Mouse (Mus musculus) gastrocnemius, adult 2 months (tissue): ENCODE measurements around the gene Clip3. TPM values are rescaled to one million over a fixed set of nuclear protein-coding genes. Genes with fewer than 3 reads are reported as not detected.

Experiments used
- DNase-seq: peaks from one replicate; pipeline ENCODE4 v3.0.0; 2022
- H3K27ac ChIP-seq: fragments of 200-600 bp; 2 replicates; pipeline ENCODE4 v1.8.1; 2022; ENCODE audit warnings: mild to moderate bottlenecking
- H3K4me3 ChIP-seq: fragments of 200-600 bp; 2 replicates; pipeline ENCODE4 v1.8.1; 2022; ENCODE audit warnings: mild to moderate bottlenecking, moderate library complexity
- CTCF ChIP-seq: fragments of 200-600 bp; IDR thresholded peaks from 2 replicates; pipeline ENCODE4 v1.8.1; 2022; ENCODE audit warnings: antibody characterized with exemption, mild to moderate bottlenecking, moderate library complexity
- intact Hi-C: fragments of 180-260 bp; cut with DNase I; formaldehyde crosslinking; loops from one replicate; pipeline ENCODE4 v1.15.1; 2025
- long read RNA-seq, 2 experiments: library from polyadenylated mRNA; stranded (forward); transcript quantifications; one replicate each; pipeline ENCODE4 v2.0.0; 2021
- total RNA-seq, 2 experiments: library from RNA; stranded (reverse); gene quantifications; 2 replicates each; pipeline ENCODE4 v1.2.3; 2021

The Clip3 gene
- total RNA-seq = 1 to 10 TPM; 5.5 to 5.8 TPM
- long read RNA-seq, experiment 1, partial matches to known transcripts = 1 of 2 reads
- long read RNA-seq, experiment 1, other reads (novel, unspliced or antisense) = 1 of 2 reads
- long read RNA-seq, experiment 2 = 0 reads

GRCm38 (mm10) chr7:30291215-30292131, at the start of gene Clip3:
Clip3 (plus strand) TSS chr7:30291728.
- no peak for TF ChIP-seq CTCF
- peak within 1 kb of the TSS; percentile 79 for H3K27ac ChIP-seq
- peak within 1 kb of the TSS; percentile 68 for H3K4me3 ChIP-seq
- intact Hi-C loops = no loop called here
- peak; percentile 81 for DNase-seq

DNA sequence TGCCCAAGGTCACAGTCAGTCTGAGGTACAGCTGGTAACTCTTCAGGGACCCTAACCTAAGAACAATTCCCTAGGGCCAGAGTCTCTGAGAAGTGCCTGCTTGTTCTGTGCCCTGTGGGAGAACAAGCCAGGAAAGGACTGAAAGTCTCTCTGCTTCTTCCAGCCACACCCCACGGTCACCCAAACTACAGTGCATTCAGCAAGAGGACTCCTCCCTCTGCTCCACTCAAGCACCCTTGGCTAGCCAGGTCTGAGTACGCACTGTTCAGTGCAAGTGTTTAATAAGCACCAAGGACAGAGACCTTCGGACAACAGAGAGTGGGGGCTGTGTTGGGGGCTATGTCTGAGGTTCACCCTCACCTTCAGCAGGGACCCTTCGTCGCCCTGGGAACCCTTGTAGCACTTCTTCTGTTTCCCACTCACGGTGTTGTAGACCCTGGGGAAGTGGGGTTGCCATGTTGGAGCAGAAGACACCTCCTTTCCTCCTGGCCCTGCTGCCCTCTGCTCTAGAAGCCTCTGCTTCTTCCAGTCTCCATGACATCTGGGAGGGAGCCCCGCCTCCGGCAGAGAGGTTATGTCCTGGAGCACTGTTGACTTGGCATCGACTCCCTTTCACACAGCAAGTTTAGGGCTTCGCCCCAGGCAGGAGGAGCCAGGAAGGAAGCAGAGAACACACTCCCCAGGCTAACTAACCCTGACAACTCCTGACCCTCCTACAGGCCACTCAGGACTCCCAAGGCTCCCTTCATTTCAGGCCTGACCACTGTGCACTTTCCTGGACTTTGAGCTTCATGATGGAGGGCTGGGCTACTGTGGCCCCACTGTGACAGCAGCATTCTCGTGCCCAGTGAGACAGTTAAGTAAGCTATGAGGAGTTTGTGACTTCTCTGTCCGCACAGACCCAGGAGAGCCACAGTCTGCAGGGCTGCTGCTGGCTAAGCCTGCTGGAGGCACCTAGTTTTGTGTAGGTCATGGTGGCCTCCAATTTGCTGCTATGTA, 39.3 kb upstream of the Clip3 start:
- Histone ChIP-seq H3K4me3 (peak overlapping the region; percentile 19), H3K27ac (peak overlapping the region; percentile 48)
- peak; percentile 70 for DNase-seq
- intact Hi-C loops = no loop called here
- no peak for TF ChIP-seq CTCF

- no peak for DNase-seq
- Histone ChIP-seq H3K27ac (no peak overlapping the region), H3K4me3 (no peak overlapping the region)
- no peak for TF ChIP-seq CTCF
- intact Hi-C loops = no loop called here
Observed at GRCm38 (mm10) chr7:30265041-30265440, 26.5 kb upstream of the Clip3 start.

DNA sequence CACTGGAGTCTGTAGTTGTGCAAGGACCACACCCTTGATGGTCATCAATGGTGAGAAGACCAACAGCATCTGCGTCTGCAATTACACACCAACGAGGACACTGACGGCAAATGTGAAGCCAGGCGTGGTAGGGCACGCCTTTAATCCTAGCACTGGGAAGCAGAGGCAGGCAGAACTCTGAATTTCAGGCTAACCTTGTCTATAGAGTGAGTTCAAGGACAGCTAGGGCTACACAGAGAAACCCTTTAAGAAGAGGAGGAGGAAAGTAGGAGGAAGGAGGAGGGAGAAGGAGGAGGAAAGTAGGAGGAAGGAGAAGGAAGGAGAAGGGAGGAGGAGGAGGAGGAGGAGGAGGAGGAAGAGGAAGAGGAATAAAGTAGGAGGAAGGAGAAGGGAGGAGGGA, 26.0 kb upstream of the Clip3 start:
- no peak for TF ChIP-seq CTCF
- Histone ChIP-seq H3K27ac (no peak overlapping the region), H3K4me3 (no peak overlapping the region)
- no peak for DNase-seq
- intact Hi-C loops = no loop called here

- DNase-seq = no peak
- intact Hi-C loops = no loop called here
- no peak overlapping the region for H3K27ac ChIP-seq
- no peak for TF ChIP-seq CTCF
- H3K4me3 ChIP-seq = no peak overlapping the region
Observed at GRCm38 (mm10) chr7:30265935-30266334, 25.6 kb upstream of the Clip3 start.

- intact Hi-C loops = no loop called here
- no peak overlapping the region for H3K27ac ChIP-seq
- TF ChIP-seq CTCF = no peak
- no peak overlapping the region for H3K4me3 ChIP-seq
- DNase-seq = no peak
Observed at GRCm38 (mm10) chr7:30266780-30267179, 24.7 kb upstream of the Clip3 start.

DNA sequence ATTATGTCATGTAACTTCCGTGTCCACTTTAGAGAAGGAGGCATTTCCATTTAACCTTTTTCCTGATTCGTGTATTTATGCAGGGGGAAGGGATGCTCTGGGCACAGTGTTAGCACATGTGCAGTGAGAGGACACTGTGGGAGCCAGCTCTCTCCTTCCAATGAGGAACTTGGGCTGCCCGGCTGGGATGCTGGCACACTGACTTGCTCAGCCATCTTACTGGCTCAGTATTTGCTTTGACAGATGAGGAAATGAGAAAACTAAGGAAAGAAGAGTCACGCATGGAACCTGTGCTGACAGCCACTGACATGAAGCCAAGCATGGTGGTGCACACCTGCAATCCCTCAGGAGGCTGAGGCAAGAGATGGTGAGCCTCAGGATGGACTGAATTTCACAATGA, 21.9 kb upstream of the Clip3 start:
- no peak for TF ChIP-seq CTCF
- Histone ChIP-seq H3K27ac (no peak overlapping the region), H3K4me3 (no peak overlapping the region)
- intact Hi-C loops = loop anchor here (1.0 kb wide), 1 partner anchor 24 kb away; no protein-coding TSS in a partner anchor
- no peak for DNase-seq

- TF ChIP-seq CTCF = no peak
- intact Hi-C loops = no loop called here
Observed at GRCm38 (mm10) chr7:30274383-30274782, 17.1 kb upstream of the Clip3 start.

DNA sequence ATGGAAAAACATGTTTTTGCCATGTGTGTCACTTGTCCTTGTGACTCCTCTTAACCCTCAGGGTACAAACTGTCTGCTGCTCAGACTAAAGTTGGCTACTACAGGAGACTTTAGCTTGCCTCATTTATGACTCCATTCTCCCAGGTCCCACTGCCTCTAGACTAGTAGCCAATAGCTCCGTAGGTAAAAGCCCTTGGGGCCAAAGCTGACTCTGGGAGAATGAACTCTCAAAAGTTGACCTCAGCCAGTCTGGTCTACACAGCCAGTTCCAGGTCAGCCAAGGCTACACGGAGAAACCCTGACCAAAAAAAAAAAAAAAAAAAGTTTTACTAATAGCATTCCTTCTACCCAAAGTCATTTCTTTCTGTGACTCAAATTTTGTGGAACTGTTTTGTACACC, 12.6 kb upstream of the Clip3 start:
- intact Hi-C loops = no loop called here
- Histone ChIP-seq H3K4me3 (no peak overlapping the region), H3K27ac (0 out of 2 replicates have a peak overlapping the region, but pooled peaks have one; percentile 93)
- no peak for DNase-seq
- TF ChIP-seq CTCF = no peak

More at GRCm38 (mm10) chr7:30274383-30274782, 17.1 kb upstream of the Clip3 start:
- Histone ChIP-seq H3K4me3 (no peak overlapping the region), H3K27ac (peak overlapping the region; percentile 38; the same call in 1 of the 2 replicates)
- no peak for DNase-seq

GRCm38 (mm10) chr7:30279536-30279935, 12.0 kb upstream of the Clip3 start:
- DNase-seq = no peak
- TF ChIP-seq CTCF = no peak
- intact Hi-C loops = no loop called here
- peak overlapping the region; percentile 84 for H3K4me3 ChIP-seq
- peak overlapping the region; percentile 93 for H3K27ac ChIP-seq

DNA sequence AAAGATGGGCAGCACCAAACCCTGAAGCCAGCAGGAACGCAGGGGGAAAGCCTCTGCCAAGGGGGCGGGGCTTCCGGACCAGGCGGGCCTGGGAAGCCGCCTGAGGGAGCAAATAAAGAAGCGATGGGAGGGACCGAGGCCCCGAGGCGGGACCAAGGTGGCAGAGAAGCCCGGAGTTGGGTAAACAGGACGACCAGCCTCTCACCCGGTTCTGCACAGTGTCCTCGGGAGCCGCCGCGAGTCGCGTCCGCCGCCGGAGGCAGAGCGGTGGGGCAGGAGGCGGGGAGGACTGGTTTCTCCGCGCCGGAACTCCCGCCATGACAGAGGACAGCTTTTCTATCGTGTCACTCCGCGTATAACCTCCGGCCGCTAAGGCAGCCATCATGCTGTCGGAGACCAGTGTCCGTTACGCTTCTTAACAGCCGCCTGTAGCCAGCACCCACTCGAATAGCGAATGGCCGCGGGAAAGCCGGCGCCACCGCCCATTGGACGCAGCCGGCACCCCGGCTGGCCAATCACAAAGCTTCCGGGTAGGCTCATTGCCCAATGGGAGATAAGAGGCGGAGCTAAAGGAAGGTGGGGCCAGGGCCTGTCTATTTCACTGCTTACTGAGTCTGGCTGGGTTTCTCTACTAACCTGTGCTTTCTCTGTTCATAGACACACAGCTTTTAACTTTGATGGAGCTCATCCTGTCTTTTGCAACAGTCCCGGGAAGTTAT, 11.4 kb upstream of the Clip3 start, which contains the start of the genes Thap8 and Wdr62:
Gene Thap8 (plus strand): TSS at position 144 of the 719 bp plus-strand sequence.
Gene Wdr62 (minus strand): TSS at position 469 of the 719 bp plus-strand sequence.
- TF ChIP-seq CTCF = no peak
- intact Hi-C loops = loop anchor here (1.0 kb wide), 1 partner anchor 48 kb away; the partner anchor contains the start of gene Tbcb

More for the DNA sequence above, 11.4 kb upstream of the Clip3 start, which contains the start of the genes Thap8 and Wdr62:
- Histone ChIP-seq H3K4me3 (peak within 1 kb of the TSS; percentile 84), H3K27ac (peak within 1 kb of the TSS; percentile 93)
- peak; percentile 95 for DNase-seq
